8 mouse cellular contexts compared by ENCODE assay signal in genomic region chr12:73949318-73950058, GRCm38 (mm10). TPM values are rescaled to one million over a fixed set of nuclear protein-coding genes. Genes with fewer than 3 reads are reported as not detected.
DNase-seq lines count a peak whose midpoint lies in the region; ATAC-seq and TF ChIP-seq lines count a peak whose summit lies in the region.

No protein-coding gene starts in this region.

- peaks cover 23% of the 10 kb centered on the region for H3K4me1 ChIP-seq in hindbrain, embryonic 15.5 days (replicated peaks)

- H3K27me3 ChIP-seq in hindbrain, embryonic 15.5 days: no peaks in the 10 kb centered on the region

- intact Hi-C loops in gastrocnemius, adult 2 months (cut with DNase I): no loop called here
- intact Hi-C loops in left cerebral cortex, postnatal 14 days (cut with DNase I): no loop called here

- no peaks in the 10 kb centered on the region for H3K9me3 ChIP-seq in hindbrain, embryonic 15.5 days

- no peak for TF ChIP-seq CTCF in gastrocnemius, adult 2 months (IDR thresholded peaks at IDR 0.05)

- peak overlapping the region; percentile 67 for H3K27ac ChIP-seq in gastrocnemius, adult 2 months
- H3K27ac ChIP-seq in hindbrain, embryonic 15.5 days (replicated peaks): peak overlapping the region; percentile 1; the same call in 1 of the 2 replicates

- peaks cover 9% of the 10 kb centered on the region for H3K36me3 ChIP-seq in hindbrain, embryonic 15.5 days

- 4% methylated on average over 46 of the region's 46 CpGs for WGBS in hindbrain, embryonic 15.5 days

- peak overlapping the region; percentile 79 for H3K4me2 ChIP-seq in hindbrain, embryonic 15.5 days

- peak; percentile 90 for ATAC-seq in hindbrain, embryonic 15.5 days (ENCODE audit: low FRiP score, low read depth)

- peak overlapping the region; percentile 59 for H3K9ac ChIP-seq in hindbrain, embryonic 15.5 days

- H3K4me3 ChIP-seq in gastrocnemius, adult 2 months: peak overlapping the region; percentile 69
- peak overlapping the region; percentile 44 for H3K4me3 ChIP-seq in hindbrain, embryonic 15.5 days

- DNase-seq in adrenal gland, adult 2 months: peak; percentile 71
- DNase-seq in cerebellum, postnatal 14 days: peak; percentile 84 to 90
- DNase-seq in gastrocnemius, adult 2 months: peak; percentile 68
- DNase-seq in left cerebral cortex, postnatal 14 days (ENCODE audit: low spot score in 2 of 2): peak; percentile 36 to 40
- peak; percentile 29 to 50 for DNase-seq in lung, postnatal 4 days
- peak; percentile 30 for DNase-seq in retina, postnatal 7 days (ENCODE audit: low read depth, low spot score)
- DNase-seq in thymus, postnatal 14 days: no peak

RNA-seq across cellular contexts. Expression of gene Gm49321, which starts 12.0 kb away (rescaled TPM):
- total RNA-seq in adrenal gland, adult 2 months (2021): 1 to 10 TPM; 5.6 to 7.4 TPM
- not detected in 2 replicates for polyA plus RNA-seq in adrenal gland, adult 2 months (2012; rRNA removed)
- total RNA-seq in gastrocnemius, adult 2 months (2021): 1 to 10 TPM; 1.5 to 2.5 TPM
- 22.2 and 25.4 TPM in 2 replicates for polyA plus RNA-seq in hindbrain, embryonic 15.5 days (2015; fragmentation: Nextera tagmentation; extraction: Ambion mirVana)
- total RNA-seq in left cerebral cortex, postnatal 14 days (2021): 10 to 100 TPM; 12.6 to 17.3 TPM

RNA-seq across cellular contexts. Expression of gene Snapc1, which starts 14.8 kb away (rescaled TPM):
- 10 to 100 TPM; 16.9 to 18.2 TPM for total RNA-seq in adrenal gland, adult 2 months (2021)
- polyA plus RNA-seq in adrenal gland, adult 2 months (2012; rRNA removed): 12.5 and 15.4 TPM in 2 replicates
- total RNA-seq in gastrocnemius, adult 2 months (2021): 1 to 10 TPM; 3.9 to 8.8 TPM
- polyA plus RNA-seq in hindbrain, embryonic 15.5 days (2015; fragmentation: Nextera tagmentation; extraction: Ambion mirVana): 34.9 and 38.6 TPM in 2 replicates
- total RNA-seq in left cerebral cortex, postnatal 14 days (2021): 10 to 100 TPM; 36.7 to 42.4 TPM

RNA-seq across cellular contexts. Expression of gene Syt16, which starts 48.0 kb away (rescaled TPM):
- total RNA-seq in adrenal gland, adult 2 months (2021): under 1 TPM; 0.52 to 0.66 TPM
- polyA plus RNA-seq in adrenal gland, adult 2 months (2012; rRNA removed): 0.13 and 0.67 TPM in 2 replicates
- total RNA-seq in gastrocnemius, adult 2 months (2021): not detected
- 71.3 and 81.7 TPM in 2 replicates for polyA plus RNA-seq in hindbrain, embryonic 15.5 days (2015; fragmentation: Nextera tagmentation; extraction: Ambion mirVana)
- 100 to 1,000 TPM; 106 to 114 TPM for total RNA-seq in left cerebral cortex, postnatal 14 days (2021)

RNA-seq across cellular contexts. Expression of gene Hif1a, which starts 48.3 kb away (rescaled TPM):
- 10 to 100 TPM; 58.1 to 58.5 TPM for total RNA-seq in adrenal gland, adult 2 months (2021)
- polyA plus RNA-seq in adrenal gland, adult 2 months (2012; rRNA removed): 31.6 and 42.5 TPM in 2 replicates
- 10 to 100 TPM; 15.6 to 16.5 TPM for total RNA-seq in gastrocnemius, adult 2 months (2021)
- polyA plus RNA-seq in hindbrain, embryonic 15.5 days (2015; fragmentation: Nextera tagmentation; extraction: Ambion mirVana): 76.8 and 80.1 TPM in 2 replicates
- total RNA-seq in left cerebral cortex, postnatal 14 days (2021): 10 to 100 TPM; 62.0 to 67.4 TPM

Comparison
In these comparisons a context has a peak if more than half of its experiments do, and no peak if none do; other contexts are left out.
1. RNA of gene Syt16, which starts 48.0 kb away (total RNA-seq): 106 to 114 TPM in left cerebral cortex, postnatal 14 days; 0.52 to 0.66 TPM in adrenal gland, adult 2 months and not detected in gastrocnemius, adult 2 months; every median in the first group is over 10 times any median in the second.